Comparison of ENCODE assay signal across 25 mouse cellular contexts in the genomic region with DNA sequence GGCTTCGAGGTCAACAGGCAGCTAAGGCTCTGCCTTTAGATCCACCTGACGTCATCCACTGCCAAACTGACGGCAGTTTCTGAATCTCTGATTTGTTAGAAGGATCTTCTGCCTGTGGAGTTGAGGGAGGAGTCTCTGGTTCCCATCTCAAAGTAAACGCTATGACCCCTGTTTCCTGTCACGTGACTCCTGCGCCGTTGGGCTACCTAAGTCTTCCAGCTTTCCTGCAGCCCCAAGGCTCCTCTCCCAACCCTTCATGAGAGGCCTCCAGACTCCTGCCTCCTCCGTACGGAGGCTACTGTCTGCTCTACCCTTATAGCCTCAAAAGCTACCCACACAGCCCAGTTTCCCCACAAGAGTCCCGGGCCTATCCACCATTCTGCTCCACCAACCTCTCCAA.
DNase-seq lines count a peak whose midpoint lies in the region; ATAC-seq lines count a peak whose summit lies in the region.
"Had no signal": no experiment of that assay in that cellular context is flagged by ENCODE, and none has a peak within 500 bp of the region (broad histone marks: within the 10 kb centered on the region; RNA-seq: fewer than 3 reads in every experiment).

No protein-coding gene starts in this region.

- no peaks in the 10 kb centered on the region for H3K36me3 ChIP-seq in midbrain, embryonic 10.5 days
- H3K36me3 ChIP-seq in midbrain, embryonic 14.5 days (ENCODE audit: control insufficient read depth, insufficient read depth, low read length), result no peaks in the 10 kb centered on the region
- H3K36me3 ChIP-seq in embryonic facial prominence, embryonic 10.5 days (replicated peaks), result no peaks in the 10 kb centered on the region
- H3K36me3 ChIP-seq in midbrain, embryonic 16.5 days (ENCODE audit: control insufficient read depth, insufficient read depth, low read length), result no peaks in the 10 kb centered on the region
- H3K36me3 ChIP-seq: heart, embryonic 12.5 days; liver, embryonic 13.5 days; midbrain, embryonic 13.5 days; neural tube, embryonic 15.5 days; stomach, embryonic 15.5 days had no signal

- intact Hi-C loops in gastrocnemius, postnatal 14 days (cut with DNase I; ENCODE audit: low total_unique reads), result no loop called here

- peak overlapping the region; percentile 79 for H3K27ac ChIP-seq in midbrain, embryonic 10.5 days (replicated peaks)
- no peak overlapping the region for H3K27ac ChIP-seq in midbrain, embryonic 14.5 days (replicated peaks; ENCODE audit: low read depth, low read length)
- peak overlapping the region; percentile 60; the same call in 1 of the 2 replicates for H3K27ac ChIP-seq in embryonic facial prominence, embryonic 10.5 days (replicated peaks)
- no peak overlapping the region for H3K27ac ChIP-seq in midbrain, embryonic 16.5 days (ENCODE audit: low read length)
- H3K27ac ChIP-seq: kidney, postnatal 0 days; left cerebral cortex, adult 2 months; liver, embryonic 13.5 days; midbrain, embryonic 13.5 days; neural tube, embryonic 15.5 days; stomach, embryonic 15.5 days had no signal

- no peak overlapping the region for H3K4me2 ChIP-seq in midbrain, embryonic 14.5 days (ENCODE audit: low read length)
- no peak overlapping the region for H3K4me2 ChIP-seq in midbrain, embryonic 16.5 days (ENCODE audit: low read length)
- H3K4me2 ChIP-seq: heart, embryonic 12.5 days; liver, embryonic 13.5 days; midbrain, embryonic 13.5 days; neural tube, embryonic 15.5 days; stomach, embryonic 15.5 days had no signal

- H3K27me3 ChIP-seq in midbrain, embryonic 10.5 days (ENCODE audit: low read depth, poor library complexity, severe bottlenecking), result peaks cover 5% of the 10 kb centered on the region; the same call in 1 of the 2 replicates
- 0 out of 2 replicates have a peak, but pooled peaks cover 3% of the 10 kb centered on the region for H3K27me3 ChIP-seq in midbrain, embryonic 14.5 days (ENCODE audit: control insufficient read depth, insufficient read depth, low read length)
- H3K27me3 ChIP-seq in embryonic facial prominence, embryonic 10.5 days (replicated peaks; ENCODE audit: low read depth, poor library complexity, severe bottlenecking), result no peaks in the 10 kb centered on the region
- no peaks in the 10 kb centered on the region for H3K27me3 ChIP-seq in midbrain, embryonic 16.5 days (ENCODE audit: control insufficient read depth, insufficient read depth, low read depth, low read length)
- H3K27me3 ChIP-seq: liver, embryonic 13.5 days; stomach, embryonic 15.5 days had no signal

- DNase-seq in midbrain, embryonic 10.5 days (ENCODE audit: low spot score), result no peak
- DNase-seq in midbrain, embryonic 14.5 days, result no peak
- DNase-seq in embryonic facial prominence, embryonic 10.5 days (ENCODE audit: low spot score), result no peak
- peak; percentile 24 to 26 for DNase-seq in thymus, postnatal 10 days (ENCODE audit: low spot score in 2 of 2)
- DNase-seq in lung, postnatal 14 days, result no peak
- DNase-seq in gastrocnemius, postnatal 14 days, result no peak
- DNase-seq: adrenal gland, postnatal 36 days; cerebellum, adult 9-11 months; embryo, embryonic 11 days; heart, adult 11 months; heart, postnatal 10 days; kidney, adult 2 months; liver, embryonic 13.5 days; lung, adult 2 months; right cerebral cortex, adult 18-20 months; right cerebral cortex, postnatal 4 days had no signal

- ATAC-seq in midbrain, embryonic 14.5 days (ENCODE audit: low FRiP score, low TSS enrichment), result no peak
- ATAC-seq in midbrain, embryonic 16.5 days, result no peak
- ATAC-seq: forebrain, embryonic 14.5 days; midbrain, embryonic 13.5 days had no signal

- 0 out of 2 replicates have a peak, but pooled peaks cover 3% of the 10 kb centered on the region for H3K9me3 ChIP-seq in midbrain, embryonic 10.5 days (replicated peaks)
- H3K9me3 ChIP-seq in midbrain, embryonic 14.5 days (ENCODE audit: control insufficient read depth, low read length), result no peaks in the 10 kb centered on the region
- no peaks in the 10 kb centered on the region for H3K9me3 ChIP-seq in embryonic facial prominence, embryonic 10.5 days
- no peaks in the 10 kb centered on the region for H3K9me3 ChIP-seq in midbrain, embryonic 16.5 days (replicated peaks; ENCODE audit: control insufficient read depth, low read length, poor library complexity, severe bottlenecking)
- H3K9me3 ChIP-seq: heart, embryonic 12.5 days; liver, embryonic 13.5 days; midbrain, embryonic 13.5 days; neural tube, embryonic 15.5 days; stomach, embryonic 15.5 days had no signal

- H3K4me3 ChIP-seq in midbrain, embryonic 10.5 days, result no peak overlapping the region
- H3K4me3 ChIP-seq in midbrain, embryonic 14.5 days (replicated peaks; ENCODE audit: low read depth, low read length), result no peak overlapping the region
- H3K4me3 ChIP-seq in embryonic facial prominence, embryonic 10.5 days, result no peak overlapping the region
- H3K4me3 ChIP-seq in midbrain, embryonic 16.5 days (ENCODE audit: low read depth, low read length), result no peak overlapping the region
- H3K4me3 ChIP-seq: heart, embryonic 12.5 days; left cerebral cortex, adult 2 months; liver, embryonic 13.5 days; midbrain, embryonic 13.5 days; myocyte; neural tube, embryonic 15.5 days; stomach, embryonic 15.5 days had no signal

- no peak overlapping the region for H3K9ac ChIP-seq in midbrain, embryonic 14.5 days (replicated peaks; ENCODE audit: low read length)
- no peak overlapping the region for H3K9ac ChIP-seq in midbrain, embryonic 16.5 days (ENCODE audit: low read depth, low read length)
- H3K9ac ChIP-seq: heart, embryonic 12.5 days; liver, embryonic 13.5 days; midbrain, embryonic 13.5 days; neural tube, embryonic 15.5 days; stomach, embryonic 15.5 days had no signal

- 86% methylated on average over 10 of the region's 10 CpGs for WGBS in midbrain, embryonic 10.5 days
- 93% methylated on average over 10 of the region's 10 CpGs for WGBS in midbrain, embryonic 14.5 days
- WGBS in embryonic facial prominence, embryonic 10.5 days, result 72% methylated on average over 10 of the region's 10 CpGs
- 85% methylated on average over 10 of the region's 10 CpGs for WGBS in midbrain, embryonic 16.5 days

- H3K4me1 ChIP-seq in midbrain, embryonic 10.5 days, result peaks cover 46% of the 10 kb centered on the region
- no peaks in the 10 kb centered on the region for H3K4me1 ChIP-seq in midbrain, embryonic 14.5 days (ENCODE audit: control insufficient read depth, insufficient read depth, low read length)
- H3K4me1 ChIP-seq in embryonic facial prominence, embryonic 10.5 days, result peaks cover 56% of the 10 kb centered on the region
- no peaks in the 10 kb centered on the region for H3K4me1 ChIP-seq in midbrain, embryonic 16.5 days (ENCODE audit: control insufficient read depth, insufficient read depth, low read length)
- H3K4me1 ChIP-seq: neural tube, embryonic 15.5 days had no signal

Comparison
In these comparisons a context has a peak if more than half of its experiments do, and no peak if none do; other contexts are left out.
1. H3K27ac ChIP-seq: peak in midbrain, embryonic 10.5 days (single experiment) and embryonic facial prominence, embryonic 10.5 days (single experiment); none in midbrain, embryonic 14.5 days (single experiment) and midbrain, embryonic 16.5 days (single experiment).
2. DNase-seq: peak in thymus, postnatal 10 days (2 of 2); none in midbrain, embryonic 10.5 days (single experiment), midbrain, embryonic 14.5 days (single experiment), embryonic facial prominence, embryonic 10.5 days (single experiment), lung, postnatal 14 days (single experiment) and gastrocnemius, postnatal 14 days (single experiment).